Comparison of ENCODE assay signal across 19 mouse cellular contexts in the genomic region with DNA sequence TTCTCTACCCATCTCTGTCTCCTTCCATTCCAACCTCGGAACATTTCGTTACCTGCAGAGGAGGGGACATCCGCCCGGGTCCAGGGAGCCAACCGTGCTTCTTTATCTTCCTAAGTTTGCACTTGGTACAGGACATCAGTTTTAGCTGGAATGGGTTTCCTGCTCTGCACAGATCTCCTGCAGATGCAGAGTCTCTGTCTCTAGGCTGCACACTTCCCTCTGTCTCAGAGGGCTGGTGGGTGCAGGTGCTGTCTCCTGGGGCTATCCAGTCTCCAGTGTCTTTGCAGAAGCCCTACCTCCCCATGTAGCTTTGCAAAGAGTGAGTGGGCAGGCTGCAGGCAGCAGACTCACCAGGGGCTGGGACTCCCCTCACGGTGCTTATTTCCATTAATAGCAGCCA.
DNase-seq lines count a peak whose midpoint lies in the region; ATAC-seq and TF ChIP-seq lines count a peak whose summit lies in the region.
"Had no signal": no experiment of that assay in that cellular context is flagged by ENCODE, and none has a peak within 500 bp of the region (broad histone marks: within the 10 kb centered on the region; RNA-seq: fewer than 3 reads in every experiment).

No protein-coding gene starts in this region.

- 93% methylated on average over 6 of the region's 6 CpGs for WGBS in thymus, adult 2 months

- H3K4me3 ChIP-seq in thymus, adult 2 months (ENCODE audit: control insufficient read depth, insufficient read depth, low read length), result peak overlapping the region; percentile 8; the same call in 1 of the 2 replicates
- H3K4me3 ChIP-seq: embryonic facial prominence, embryonic 10.5 days; forebrain, embryonic 15.5 days; heart, embryonic 12.5 days; hindbrain, embryonic 10.5 days; hindbrain, embryonic 15.5 days had no signal

- H3K27ac ChIP-seq in thymus, adult 2 months (ENCODE audit: control insufficient read depth, insufficient read depth, low read length), result peak overlapping the region; percentile 97
- H3K27ac ChIP-seq: embryonic facial prominence, embryonic 10.5 days; forebrain, embryonic 15.5 days; hindbrain, embryonic 10.5 days; hindbrain, embryonic 15.5 days had no signal

- H3K36me3 ChIP-seq in thymus, adult 2 months (ENCODE audit: control insufficient read depth, insufficient read depth, low read length), result no peaks in the 10 kb centered on the region; the same call in 1 of the 2 replicates
- H3K36me3 ChIP-seq: forebrain, embryonic 15.5 days; hindbrain, embryonic 15.5 days had no signal

- peaks cover 46% of the 10 kb centered on the region for H3K4me1 ChIP-seq in thymus, adult 2 months (replicated peaks; ENCODE audit: control insufficient read depth, insufficient read depth, low read length)
- H3K4me1 ChIP-seq: embryonic facial prominence, embryonic 10.5 days; hindbrain, embryonic 10.5 days had no signal

- no peak for TF ChIP-seq POLR2A in thymus, adult 2 months (IDR thresholded peaks at IDR 0.05; ENCODE audit: control insufficient read depth, extremely low read depth, insufficient read depth, low read length, poor library complexity)

- no peak for DNase-seq in frontal cortex, postnatal 25 days (ENCODE audit: low spot score in 2 of 2)
- peak; percentile 54 for DNase-seq in thymus, adult 2 months
- DNase-seq in thymus, postnatal 25 days, result peak; percentile 66
- DNase-seq in kidney, postnatal 4 days, result no peak
- DNase-seq in lung, postnatal 4 days, result no peak
- DNase-seq in urinary bladder, postnatal 25 days (ENCODE audit: low spot score), result no peak
- DNase-seq: adrenal gland, adult 2 months; adrenal gland, postnatal 25 days; cerebellum, adult 2 months; cerebellum, postnatal 10 days; gastrocnemius, postnatal 14 days had no signal

- H3K27me3 ChIP-seq in thymus, adult 2 months (ENCODE audit: control insufficient read depth, insufficient read depth, low read length), result no peaks in the 10 kb centered on the region
- H3K27me3 ChIP-seq: forebrain, embryonic 15.5 days; heart, embryonic 12.5 days; hindbrain, embryonic 15.5 days; Patski had no signal

- peak; percentile 48; the same call in 1 of the 2 replicates for ATAC-seq in frontal cortex, adult (ENCODE audit: low TSS enrichment)
- ATAC-seq: activated CD4-positive, CD25-positive, alpha-beta regulatory T cell, adult 4 months; forebrain, embryonic 15.5 days; Patski had no signal

- no peak for TF ChIP-seq CTCF in thymus, adult 2 months (IDR thresholded peaks at IDR 0.05; ENCODE audit: borderline replicate concordance, control insufficient read depth, extremely low read depth, insufficient read depth, low read length, poor library complexity)

Comparison
In these comparisons a context has a peak if more than half of its experiments do, and no peak if none do; other contexts are left out.
1. DNase-seq: peak in thymus, adult 2 months (single experiment) and thymus, postnatal 25 days (single experiment); none in frontal cortex, postnatal 25 days (0 of 2), kidney, postnatal 4 days (0 of 2), lung, postnatal 4 days (0 of 2) and urinary bladder, postnatal 25 days (single experiment).